Mouse (Mus musculus): ENCODE results near the gene H2afx. TPM values are rescaled to one million over a fixed set of nuclear protein-coding genes. Genes with fewer than 3 reads are reported as not detected.

H2afx gene
- 180 and 255 TPM in 2 replicates for polyA plus RNA-seq (2012; rRNA removed)

GRCm38 (mm10) chr9:44334396-44335330 lies at the start of gene H2afx:
Gene H2afx, plus strand, starts transcription at chr9:44334694.
- TF ChIP-seq POLR2A (IDR thresholded peaks at IDR 0.05; ENCODE audit: low read depth, low read length) (peak; percentile 100), CTCF (IDR thresholded peaks at IDR 0.05; ENCODE audit: extremely low read depth, insufficient read length, insufficient replicate concordance, low read depth, low read length) (peak; percentile 36; the same call in 1 of the 2 replicates)
- WGBS, result under 1% methylated on average over 91 of the region's 91 CpGs
- H3K27ac ChIP-seq (ENCODE audit: insufficient read depth, low read depth, low read length), result peak within 1 kb of the TSS; percentile 74
- H3K4me3 ChIP-seq (ENCODE audit: low read depth, low read length), result peak within 1 kb of the TSS; percentile 75
- peaks cover 25% of the 10 kb centered on the region for H3K36me3 ChIP-seq (ENCODE audit: control insufficient read depth, insufficient read depth, low read length)
- no peaks in the 10 kb centered on the region for H3K27me3 ChIP-seq (ENCODE audit: control insufficient read depth, insufficient read depth, low read length)
- peaks cover 2% of the 10 kb centered on the region; the same call in 1 of the 2 replicates for H3K4me1 ChIP-seq (ENCODE audit: control insufficient read depth, insufficient read depth, insufficient read length, low read length)

GRCm38 (mm10) chr9:44286256-44286850 lies 48.1 kb upstream of the H2afx start:
- H3K4me1 ChIP-seq (ENCODE audit: control insufficient read depth, insufficient read depth, insufficient read length, low read length), result peaks cover 10% of the 10 kb centered on the region
- TF ChIP-seq CTCF (IDR thresholded peaks at IDR 0.05; ENCODE audit: extremely low read depth, insufficient read length, insufficient replicate concordance, low read depth, low read length) (no peak), POLR2A (IDR thresholded peaks at IDR 0.05; ENCODE audit: low read depth, low read length) (no peak)
- H3K4me3 ChIP-seq (ENCODE audit: low read depth, low read length), result no peak overlapping the region
- WGBS, result 17% methylated on average over 6 of the region's 6 CpGs
- H3K27me3 ChIP-seq (ENCODE audit: control insufficient read depth, insufficient read depth, low read length), result peaks cover 22% of the 10 kb centered on the region
- H3K27ac ChIP-seq (ENCODE audit: insufficient read depth, low read depth, low read length), result no peak overlapping the region
- peaks cover 3% of the 10 kb centered on the region; the same call in 1 of the 2 replicates for H3K36me3 ChIP-seq (ENCODE audit: control insufficient read depth, insufficient read depth, low read length)

GRCm38 (mm10) chr9:44287003-44287400 lies 47.5 kb upstream of the H2afx start:
- WGBS, result 33% methylated on average over 11 of the region's 11 CpGs
- Histone ChIP-seq H3K4me1 (ENCODE audit: control insufficient read depth, insufficient read depth, insufficient read length, low read length) (peaks cover 10% of the 10 kb centered on the region), H3K4me3 (ENCODE audit: low read depth, low read length) (peak overlapping the region; percentile 51), H3K27ac (ENCODE audit: insufficient read depth, low read depth, low read length) (no peak overlapping the region), H3K36me3 (ENCODE audit: control insufficient read depth, insufficient read depth, low read length) (peaks cover 6% of the 10 kb centered on the region; the same call in 1 of the 2 replicates), H3K27me3 (ENCODE audit: control insufficient read depth, insufficient read depth, low read length) (peaks cover 22% of the 10 kb centered on the region)
- TF ChIP-seq POLR2A (IDR thresholded peaks at IDR 0.05; ENCODE audit: low read depth, low read length), result no peak
- TF ChIP-seq CTCF (IDR thresholded peaks at IDR 0.05; ENCODE audit: extremely low read depth, insufficient read length, insufficient replicate concordance, low read depth, low read length), result no peak

GRCm38 (mm10) chr9:44287401-44288075 lies 47.0 kb upstream of the H2afx start:
- H3K36me3 ChIP-seq (ENCODE audit: control insufficient read depth, insufficient read depth, low read length), result peaks cover 8% of the 10 kb centered on the region; the same call in 1 of the 2 replicates
- TF ChIP-seq CTCF (IDR thresholded peaks at IDR 0.05; ENCODE audit: extremely low read depth, insufficient read length, insufficient replicate concordance, low read depth, low read length) (no peak), POLR2A (IDR thresholded peaks at IDR 0.05; ENCODE audit: low read depth, low read length) (no peak)
- peak overlapping the region; percentile 51 for H3K4me3 ChIP-seq (ENCODE audit: low read depth, low read length)
- H3K4me1 ChIP-seq (ENCODE audit: control insufficient read depth, insufficient read depth, insufficient read length, low read length), result peaks cover 10% of the 10 kb centered on the region
- peaks cover 22% of the 10 kb centered on the region for H3K27me3 ChIP-seq (ENCODE audit: control insufficient read depth, insufficient read depth, low read length)
- WGBS, result 5% methylated on average over 47 of the region's 47 CpGs
- H3K27ac ChIP-seq (ENCODE audit: insufficient read depth, low read depth, low read length), result no peak overlapping the region

GRCm38 (mm10) chr9:44288076-44288958 lies 46.2 kb upstream of the H2afx start, which contains the start of gene Abcg4:
Gene Abcg4, minus strand, starts transcription at chr9:44288615.
- Histone ChIP-seq H3K36me3 (ENCODE audit: control insufficient read depth, insufficient read depth, low read length) (peaks cover 8% of the 10 kb centered on the region; the same call in 1 of the 2 replicates), H3K27ac (ENCODE audit: insufficient read depth, low read depth, low read length) (no peak within 1 kb of the TSS)

GRCm38 (mm10) chr9:44288959-44289291 lies 45.6 kb upstream of the H2afx start:
- no peak overlapping the region for H3K4me3 ChIP-seq (ENCODE audit: low read depth, low read length)
- H3K36me3 ChIP-seq (ENCODE audit: control insufficient read depth, insufficient read depth, low read length), result peaks cover 8% of the 10 kb centered on the region; the same call in 1 of the 2 replicates
- H3K4me1 ChIP-seq (ENCODE audit: control insufficient read depth, insufficient read depth, insufficient read length, low read length), result peaks cover 10% of the 10 kb centered on the region
- TF ChIP-seq CTCF (IDR thresholded peaks at IDR 0.05; ENCODE audit: extremely low read depth, insufficient read length, insufficient replicate concordance, low read depth, low read length) (no peak), POLR2A (IDR thresholded peaks at IDR 0.05; ENCODE audit: low read depth, low read length) (no peak)
- H3K27ac ChIP-seq (ENCODE audit: insufficient read depth, low read depth, low read length), result no peak overlapping the region
- WGBS, result 24% methylated on average over 11 of the region's 11 CpGs
- H3K27me3 ChIP-seq (ENCODE audit: control insufficient read depth, insufficient read depth, low read length), result peaks cover 22% of the 10 kb centered on the region

More at GRCm38 (mm10) chr9:44288076-44288958, 46.2 kb upstream of the H2afx start, which contains the start of gene Abcg4:
- Histone ChIP-seq H3K27me3 (ENCODE audit: control insufficient read depth, insufficient read depth, low read length) (peaks cover 22% of the 10 kb centered on the region), H3K4me3 (ENCODE audit: low read depth, low read length) (peak within 1 kb of the TSS; percentile 51), H3K4me1 (ENCODE audit: control insufficient read depth, insufficient read depth, insufficient read length, low read length) (peaks cover 10% of the 10 kb centered on the region)
- TF ChIP-seq POLR2A (IDR thresholded peaks at IDR 0.05; ENCODE audit: low read depth, low read length), result no peak
- TF ChIP-seq CTCF (IDR thresholded peaks at IDR 0.05; ENCODE audit: extremely low read depth, insufficient read length, insufficient replicate concordance, low read depth, low read length), result no peak
- WGBS, result 2% methylated on average over 38 of the region's 38 CpGs

Data from small intestine, adult 2 months (tissue).